Comparison of ENCODE assay signal across 23 mouse cellular contexts in genomic region chr7:132392233-132393013, GRCm38 (mm10).
"Had no signal": no experiment of that assay in that cellular context is flagged by ENCODE, and none has a peak within 500 bp of the region (broad histone marks: within the 10 kb centered on the region; RNA-seq: fewer than 3 reads in every experiment).

No protein-coding gene starts in this region.

- H3K27me3 ChIP-seq: heart, embryonic 12.5 days; limb, embryonic 12.5 days; liver, embryonic 13.5 days; liver, embryonic 15.5 days had no signal

- H3K36me3 ChIP-seq: heart, embryonic 10.5 days; heart, embryonic 12.5 days; limb, embryonic 10.5 days; limb, embryonic 12.5 days; liver, embryonic 13.5 days; liver, embryonic 15.5 days had no signal

- H3K27ac ChIP-seq: heart, embryonic 10.5 days; hindbrain, embryonic 14.5 days; layer of hippocampus, adult 2 months; left cerebral cortex, adult 2 months; limb, embryonic 10.5 days; limb, embryonic 12.5 days; liver, embryonic 13.5 days; liver, embryonic 15.5 days had no signal

- H3K4me2 ChIP-seq: heart, embryonic 12.5 days; hindbrain, embryonic 14.5 days; limb, embryonic 12.5 days; liver, embryonic 13.5 days; liver, embryonic 15.5 days had no signal

- DNase-seq: gastrocnemius, postnatal 10 days; gastrocnemius, postnatal 36 days; heart, adult 18-20 months; heart, postnatal 10 days; heart, postnatal 4 days; kidney, adult 18-20 months; kidney, adult 8-10 months; kidney, postnatal 10 days; kidney, postnatal 25 days; kidney, postnatal 4 days; liver; liver, embryonic 13.5 days had no signal

- H3K9me3 ChIP-seq: heart, embryonic 10.5 days; heart, embryonic 12.5 days; limb, embryonic 10.5 days; limb, embryonic 12.5 days; liver, embryonic 13.5 days; liver, embryonic 15.5 days had no signal

- H3K4me3 ChIP-seq: heart, embryonic 10.5 days; heart, embryonic 12.5 days; layer of hippocampus, adult 2 months; left cerebral cortex, adult 2 months; limb, embryonic 10.5 days; limb, embryonic 12.5 days; liver, embryonic 13.5 days; liver, embryonic 15.5 days had no signal

- H3K9ac ChIP-seq: heart, embryonic 12.5 days; hindbrain, embryonic 14.5 days; limb, embryonic 12.5 days; liver, embryonic 13.5 days; liver, embryonic 15.5 days had no signal

- ATAC-seq: hindbrain, embryonic 16.5 days; inflammation-experienced regulatory T-cells, adult 6 months; intestine, postnatal 0 days had no signal
